Mouse (Mus musculus): Measurements from ENCODE around the gene Aldh3b2. TPM values are rescaled to one million over a fixed set of nuclear protein-coding genes. Genes with fewer than 3 reads are reported as not detected.
"Not testable (repeated sequence)": the region's sequence is repeated elsewhere in the genome, so short reads cannot be mapped to it uniquely, and the experiment has no call there.

Gene Aldh3b2
- polyA plus RNA-seq, 1 experiment from 2014 or later, result 0.62 TPM

- H3K27ac ChIP-seq (ENCODE audit: low read depth), result no peak overlapping the region
- H3K36me3 ChIP-seq (ENCODE audit: insufficient read depth), result no peaks in the 10 kb centered on the region
- no peak for TF ChIP-seq CTCF (IDR thresholded peaks at IDR 0.05; ENCODE audit: low read depth)
- H3K4me1 ChIP-seq (ENCODE audit: insufficient read depth), result no peaks in the 10 kb centered on the region
- 79% methylated on average over 3 of the region's 3 CpGs for WGBS
- no peaks in the 10 kb centered on the region for H3K27me3 ChIP-seq (ENCODE audit: insufficient read depth, low read length)
- ATAC-seq (ENCODE audit: insufficient read depth) (no peak), DNase-seq (no peak)
- no peak overlapping the region for H3K4me2 ChIP-seq
- H3K9ac ChIP-seq, result no peak overlapping the region
- no peaks in the 10 kb centered on the region for H3K9me3 ChIP-seq (ENCODE audit: low read depth, low read length)
- H3K4me3 ChIP-seq (ENCODE audit: low read depth, low read length), result no peak overlapping the region
Observed at GRCm38 (mm10) chr19:3947813-3948212, 24.3 kb upstream of the Aldh3b2 start.

GRCm38 (mm10) chr19:3948546-3948945 is 23.6 kb upstream of the Aldh3b2 start:
- no peaks in the 10 kb centered on the region for H3K27me3 ChIP-seq (ENCODE audit: insufficient read depth, low read length)
- no peaks in the 10 kb centered on the region for H3K9me3 ChIP-seq (ENCODE audit: low read depth, low read length)
- no peak overlapping the region for H3K4me2 ChIP-seq
- no peaks in the 10 kb centered on the region for H3K36me3 ChIP-seq (ENCODE audit: insufficient read depth)
- H3K27ac ChIP-seq (ENCODE audit: low read depth), result no peak overlapping the region
- TF ChIP-seq CTCF (IDR thresholded peaks at IDR 0.05; ENCODE audit: low read depth), result no peak
- 66% methylated on average over 14 of the region's 14 CpGs for WGBS
- ATAC-seq (ENCODE audit: insufficient read depth) (no peak), DNase-seq (no peak)
- H3K4me1 ChIP-seq (ENCODE audit: insufficient read depth), result no peaks in the 10 kb centered on the region
- H3K4me3 ChIP-seq (ENCODE audit: low read depth, low read length), result no peak overlapping the region
- no peak overlapping the region for H3K9ac ChIP-seq

- no peaks in the 10 kb centered on the region for H3K4me1 ChIP-seq (ENCODE audit: insufficient read depth)
- no peak for TF ChIP-seq CTCF (IDR thresholded peaks at IDR 0.05; ENCODE audit: low read depth)
- no peak overlapping the region for H3K4me3 ChIP-seq (ENCODE audit: low read depth, low read length)
- no peaks in the 10 kb centered on the region for H3K27me3 ChIP-seq (ENCODE audit: insufficient read depth, low read length)
- no peak overlapping the region for H3K27ac ChIP-seq (ENCODE audit: low read depth)
- ATAC-seq (ENCODE audit: insufficient read depth) (no peak), DNase-seq (no peak)
- no peaks in the 10 kb centered on the region for H3K36me3 ChIP-seq (ENCODE audit: insufficient read depth)
- WGBS, result 72% methylated on average over 3 of the region's 3 CpGs
- no peak overlapping the region for H3K4me2 ChIP-seq
- H3K9ac ChIP-seq, result no peak overlapping the region
- H3K9me3 ChIP-seq (ENCODE audit: low read depth, low read length), result no peaks in the 10 kb centered on the region
Observed at GRCm38 (mm10) chr19:3950331-3950730, 21.8 kb upstream of the Aldh3b2 start.

GRCm38 (mm10) chr19:3951461-3951860 is 20.7 kb upstream of the Aldh3b2 start:
- DNase-seq, result no peak
- no peak for ATAC-seq (ENCODE audit: insufficient read depth)
- Histone ChIP-seq H3K4me1 (ENCODE audit: insufficient read depth) (no peaks in the 10 kb centered on the region), H3K9me3 (ENCODE audit: low read depth, low read length) (no peaks in the 10 kb centered on the region), H3K4me3 (ENCODE audit: low read depth, low read length) (no peak overlapping the region), H3K9ac (no peak overlapping the region), H3K27me3 (ENCODE audit: insufficient read depth, low read length) (no peaks in the 10 kb centered on the region), H3K4me2 (no peak overlapping the region), H3K27ac (ENCODE audit: low read depth) (no peak overlapping the region), H3K36me3 (ENCODE audit: insufficient read depth) (no peaks in the 10 kb centered on the region)
- no peak for TF ChIP-seq CTCF (IDR thresholded peaks at IDR 0.05; ENCODE audit: low read depth)

GRCm38 (mm10) chr19:3952099-3952498 is 20.0 kb upstream of the Aldh3b2 start:
- 19% methylated on average over 1 of the region's 1 CpGs for WGBS
- H3K4me3 ChIP-seq (ENCODE audit: low read depth, low read length), result no peak overlapping the region
- no peak for DNase-seq

GRCm38 (mm10) chr19:3955033-3955432 is 17.1 kb upstream of the Aldh3b2 start:
- H3K4me1 ChIP-seq (ENCODE audit: insufficient read depth), result no peaks in the 10 kb centered on the region
- H3K4me3 ChIP-seq (ENCODE audit: low read depth, low read length), result no peak overlapping the region
- ATAC-seq (ENCODE audit: insufficient read depth) (no peak), DNase-seq (no peak)
- H3K27me3 ChIP-seq (ENCODE audit: insufficient read depth, low read length), result no peaks in the 10 kb centered on the region
- 64% methylated on average over 3 of the region's 3 CpGs for WGBS
- H3K9me3 ChIP-seq (ENCODE audit: low read depth, low read length), result no peaks in the 10 kb centered on the region
- no peak overlapping the region for H3K4me2 ChIP-seq
- TF ChIP-seq CTCF (IDR thresholded peaks at IDR 0.05; ENCODE audit: low read depth), result no peak
- no peak overlapping the region for H3K27ac ChIP-seq (ENCODE audit: low read depth)
- H3K36me3 ChIP-seq (ENCODE audit: insufficient read depth), result no peaks in the 10 kb centered on the region
- H3K9ac ChIP-seq, result no peak overlapping the region

More at GRCm38 (mm10) chr19:3952099-3952498, 20.0 kb upstream of the Aldh3b2 start:
- Histone ChIP-seq H3K9ac (no peak overlapping the region), H3K27me3 (ENCODE audit: insufficient read depth, low read length) (no peaks in the 10 kb centered on the region), H3K27ac (ENCODE audit: low read depth) (no peak overlapping the region), H3K4me2 (no peak overlapping the region), H3K4me1 (ENCODE audit: insufficient read depth) (no peaks in the 10 kb centered on the region), H3K9me3 (ENCODE audit: low read depth, low read length) (no peaks in the 10 kb centered on the region), H3K36me3 (ENCODE audit: insufficient read depth) (no peaks in the 10 kb centered on the region)
- ATAC-seq (ENCODE audit: insufficient read depth), result no peak
- TF ChIP-seq CTCF (IDR thresholded peaks at IDR 0.05; ENCODE audit: low read depth), result no peak

GRCm38 (mm10) chr19:3955804-3956203 is 16.3 kb upstream of the Aldh3b2 start:
- DNase-seq, result no peak
- ATAC-seq (ENCODE audit: insufficient read depth), result no peak
- Histone ChIP-seq H3K27me3 (ENCODE audit: insufficient read depth, low read length) (no peaks in the 10 kb centered on the region), H3K9me3 (ENCODE audit: low read depth, low read length) (no peaks in the 10 kb centered on the region), H3K4me1 (ENCODE audit: insufficient read depth) (no peaks in the 10 kb centered on the region), H3K4me2 (no peak overlapping the region), H3K4me3 (ENCODE audit: low read depth, low read length) (no peak overlapping the region), H3K27ac (ENCODE audit: low read depth) (no peak overlapping the region), H3K36me3 (ENCODE audit: insufficient read depth) (no peaks in the 10 kb centered on the region), H3K9ac (no peak overlapping the region)
- WGBS, result 40% methylated on average over 4 of the region's 4 CpGs
- TF ChIP-seq CTCF (IDR thresholded peaks at IDR 0.05; ENCODE audit: low read depth), result no peak

- not testable (repeated sequence) for H3K9ac ChIP-seq; H3K4me2 ChIP-seq; H3K36me3 ChIP-seq (ENCODE audit: insufficient read depth); DNase-seq; H3K9me3 ChIP-seq (ENCODE audit: low read depth, low read length); H3K4me3 ChIP-seq (ENCODE audit: low read depth, low read length); ATAC-seq (ENCODE audit: insufficient read depth); H3K27me3 ChIP-seq (ENCODE audit: insufficient read depth, low read length); H3K27ac ChIP-seq (ENCODE audit: low read depth); H3K4me1 ChIP-seq (ENCODE audit: insufficient read depth)
- 78% methylated on average over 4 of the region's 5 CpGs for WGBS
Observed at GRCm38 (mm10) chr19:3957296-3958036, 14.7 kb upstream of the Aldh3b2 start.

Data from lung, embryonic 14.5 days (tissue).